Mouse (Mus musculus) neural tube, embryonic 14.5 days (tissue): ENCODE results near the gene Msmb. TPM values are rescaled to one million over a fixed set of nuclear protein-coding genes. Genes with fewer than 3 reads are reported as not detected.
"Not testable (repeated sequence)": the region's sequence is repeated elsewhere in the genome, so short reads cannot be mapped to it uniquely, and the experiment has no call there.

Source experiments
- ATAC-seq: fragments of 200-750 bp; cut with Nextera tagmentation; 2 replicates; pipeline ENCODE4 v1.8.0; 2017; ENCODE audit warnings: low read depth, mild to moderate bottlenecking, moderate TSS enrichment, moderate library complexity
- H3K27ac ChIP-seq: fragments of 300-500 bp; sonication (generic); 2 replicates; pipeline ENCODE4 v1.5.1; 2014; ENCODE audit warnings: low read depth, mild to moderate bottlenecking, control low read depth, low read length, moderate library complexity, mixed read lengths
- H3K27me3 ChIP-seq: fragments of 300-500 bp; sonication (generic); 2 replicates; pipeline ENCODE4 v1.6.1; 2014; ENCODE audit warnings: low read length; ENCODE audit not compliant: control insufficient read depth, insufficient read depth
- H3K36me3 ChIP-seq: fragments of 300-500 bp; sonication (generic); 2 replicates; pipeline ENCODE4 v1.6.1; 2014; ENCODE audit warnings: low read length, mixed read lengths; ENCODE audit not compliant: control insufficient read depth, insufficient read depth
- H3K4me1 ChIP-seq: fragments of 300-500 bp; sonication (generic); 2 replicates; pipeline ENCODE4 v1.6.1; 2014; ENCODE audit warnings: low read length; ENCODE audit not compliant: control insufficient read depth, insufficient read depth
- H3K4me2 ChIP-seq: fragments of 300-500 bp; sonication (generic); 2 replicates; pipeline ENCODE4 v1.6.1; 2014; ENCODE audit warnings: mild to moderate bottlenecking, low read depth, low read length, control low read depth
- H3K4me3 ChIP-seq: fragments of 300-500 bp; sonication (generic); 2 replicates; pipeline ENCODE4 v1.5.1; 2014; ENCODE audit warnings: low read depth, low read length, control low read depth, mixed read lengths
- H3K9ac ChIP-seq: fragments of 300-500 bp; sonication (generic); replicated peaks from 2 replicates; pipeline ENCODE4 v1.6.1; 2014; ENCODE audit warnings: low read depth, mild to moderate bottlenecking, control low read depth, low read length, mixed read lengths
- H3K9me3 ChIP-seq: fragments of 300-500 bp; sonication (generic); 2 replicates; pipeline ENCODE4 v1.6.1; 2016; ENCODE audit warnings: low read length; ENCODE audit not compliant: control insufficient read depth
- WGBS: fragments of 180-500 bp; shearing (Covaris S2); extraction: QIAGEN DNeasy Blood & Tissue Kit; methylation state at CpG from one replicate; pipeline ENCODE4 v1.1.7; 2014; 5-methylcytosine and 5-hydroxymethylcytosine counted together
- polyA plus RNA-seq: library from polyadenylated mRNA; unstranded; fragments of >200 nt; fragmentation: Nextera tagmentation; extraction: Ambion mirVana; gene quantifications from 2 replicates; pipeline ENCODE4 v1.2.1, GENCODE M21; 2014

The Msmb gene
- polyA plus RNA-seq, 1 experiment from 2014 or later: not detected

- no peaks in the 10 kb centered on the region for H3K27me3 ChIP-seq
- no peaks in the 10 kb centered on the region for H3K4me1 ChIP-seq
- H3K36me3 ChIP-seq: 0 out of 2 replicates have a peak, but pooled peaks cover 5% of the 10 kb centered on the region
- WGBS: 92% methylated on average over 4 of the region's 4 CpGs
- no peaks in the 10 kb centered on the region for H3K9me3 ChIP-seq
- ATAC-seq: no peak
- no peak overlapping the region for H3K9ac ChIP-seq
- no peak overlapping the region for H3K4me2 ChIP-seq
- H3K27ac ChIP-seq: no peak overlapping the region
- H3K4me3 ChIP-seq: no peak overlapping the region
Observed at GRCm38 (mm10) chr14:32106911-32107310, 34.9 kb upstream of the Msmb start.

GRCm38 (mm10) chr14:32112124-32112523 is 29.7 kb upstream of the Msmb start:
- 91% methylated on average over 10 of the region's 10 CpGs for WGBS
- H3K4me1 ChIP-seq, H3K36me3 ChIP-seq, H3K9ac ChIP-seq, H3K4me2 ChIP-seq, H3K27me3 ChIP-seq, H3K4me3 ChIP-seq, H3K27ac ChIP-seq, ATAC-seq, H3K9me3 ChIP-seq: not testable (repeated sequence)

- Histone ChIP-seq H3K9ac (no peak overlapping the region), H3K4me1 (no peaks in the 10 kb centered on the region), H3K4me3 (no peak overlapping the region), H3K9me3 (no peaks in the 10 kb centered on the region), H3K36me3 (no peaks in the 10 kb centered on the region), H3K4me2 (no peak overlapping the region), H3K27ac (no peak overlapping the region), H3K27me3 (no peaks in the 10 kb centered on the region)
- WGBS: 61% methylated on average over 11 of the region's 11 CpGs
- ATAC-seq: no peak
Observed at GRCm38 (mm10) chr14:32120940-32121919, 20.6 kb upstream of the Msmb start.

GRCm38 (mm10) chr14:32121920-32122315 is 19.9 kb upstream of the Msmb start:
- ATAC-seq: no peak

GRCm38 (mm10) chr14:32124261-32124660 is 17.6 kb upstream of the Msmb start:
- H3K9me3 ChIP-seq: no peaks in the 10 kb centered on the region
- H3K36me3 ChIP-seq: no peaks in the 10 kb centered on the region
- H3K4me3 ChIP-seq: no peak overlapping the region
- H3K4me2 ChIP-seq: no peak overlapping the region
- no peak overlapping the region for H3K9ac ChIP-seq
- no peaks in the 10 kb centered on the region for H3K27me3 ChIP-seq
- H3K4me1 ChIP-seq: no peaks in the 10 kb centered on the region
- no peak overlapping the region for H3K27ac ChIP-seq
- 80% methylated on average over 3 of the region's 3 CpGs for WGBS
- no peak for ATAC-seq

More at GRCm38 (mm10) chr14:32121920-32122315, 19.9 kb upstream of the Msmb start:
- 63% methylated on average over 2 of the region's 2 CpGs for WGBS
- no peaks in the 10 kb centered on the region for H3K9me3 ChIP-seq
- no peaks in the 10 kb centered on the region for H3K27me3 ChIP-seq
- no peaks in the 10 kb centered on the region for H3K4me1 ChIP-seq
- no peak overlapping the region for H3K4me2 ChIP-seq
- H3K4me3 ChIP-seq: no peak overlapping the region
- no peaks in the 10 kb centered on the region for H3K36me3 ChIP-seq
- no peak overlapping the region for H3K27ac ChIP-seq
- H3K9ac ChIP-seq: no peak overlapping the region

GRCm38 (mm10) chr14:32125256-32125655 is 16.6 kb upstream of the Msmb start:
- not testable (repeated sequence) for H3K4me1 ChIP-seq, H3K4me2 ChIP-seq, H3K27ac ChIP-seq, H3K27me3 ChIP-seq, H3K4me3 ChIP-seq, ATAC-seq, H3K9ac ChIP-seq, H3K36me3 ChIP-seq, H3K9me3 ChIP-seq
- WGBS: 89% methylated on average over 5 of the region's 5 CpGs

GRCm38 (mm10) chr14:32128409-32128808 is 13.4 kb upstream of the Msmb start:
- H3K4me3 ChIP-seq: no peak overlapping the region
- no peaks in the 10 kb centered on the region for H3K27me3 ChIP-seq
- H3K4me1 ChIP-seq: no peaks in the 10 kb centered on the region
- 88% methylated on average over 5 of the region's 5 CpGs for WGBS
- no peaks in the 10 kb centered on the region for H3K36me3 ChIP-seq
- H3K9ac ChIP-seq: no peak overlapping the region
- no peaks in the 10 kb centered on the region for H3K9me3 ChIP-seq
- no peak for ATAC-seq
- no peak overlapping the region for H3K4me2 ChIP-seq
- no peak overlapping the region for H3K27ac ChIP-seq

- H3K9ac ChIP-seq: no peak overlapping the region
- WGBS: 86% methylated on average over 4 of the region's 4 CpGs
Observed at GRCm38 (mm10) chr14:32131836-32132235, 10.0 kb upstream of the Msmb start.

GRCm38 (mm10) chr14:32134293-32134692 is 7.5 kb upstream of the Msmb start:
- H3K9ac ChIP-seq: no peak overlapping the region
- ATAC-seq: no peak
- H3K4me1 ChIP-seq: no peaks in the 10 kb centered on the region
- H3K4me2 ChIP-seq: no peak overlapping the region
- 88% methylated on average over 2 of the region's 2 CpGs for WGBS
- H3K36me3 ChIP-seq: no peaks in the 10 kb centered on the region
- H3K27ac ChIP-seq: no peak overlapping the region
- H3K4me3 ChIP-seq: no peak overlapping the region
- H3K9me3 ChIP-seq: no peaks in the 10 kb centered on the region
- H3K27me3 ChIP-seq: no peaks in the 10 kb centered on the region

More at GRCm38 (mm10) chr14:32131836-32132235, 10.0 kb upstream of the Msmb start:
- no peak for ATAC-seq
- Histone ChIP-seq H3K9me3 (no peaks in the 10 kb centered on the region), H3K4me1 (no peaks in the 10 kb centered on the region), H3K36me3 (no peaks in the 10 kb centered on the region), H3K27me3 (no peaks in the 10 kb centered on the region), H3K4me3 (no peak overlapping the region), H3K4me2 (no peak overlapping the region), H3K27ac (no peak overlapping the region)
